Mouse (Mus musculus) midbrain, embryonic 16.5 days (tissue): ENCODE measurements around the gene Adssl1. TPM values are rescaled to one million over a fixed set of nuclear protein-coding genes. Genes with fewer than 3 reads are reported as not detected.
A peak's percentile ranks its signal among the peaks of the same experiment; 100 is the strongest.

Experiments
- ATAC-seq: fragments of 200-750 bp; cut with Nextera tagmentation; 2 replicates; pipeline ENCODE4 v1.8.0; 2017; ENCODE audit warnings: moderate TSS enrichment
- H3K27ac ChIP-seq: fragments of 300-500 bp; sonication (generic); 2 replicates; pipeline ENCODE4 v1.5.1; 2014; ENCODE audit warnings: mild to moderate bottlenecking, low read length, mixed read lengths
- H3K27me3 ChIP-seq: fragments of 300-500 bp; sonication (generic); 2 replicates; pipeline ENCODE4 v1.6.1; 2014; ENCODE audit warnings: low read depth, low read length, mixed read lengths; ENCODE audit not compliant: control insufficient read depth, insufficient read depth
- H3K36me3 ChIP-seq: fragments of 300-500 bp; sonication (generic); 2 replicates; pipeline ENCODE4 v1.6.1; 2014; ENCODE audit warnings: mild to moderate bottlenecking, low read length, moderate library complexity, mixed read lengths; ENCODE audit not compliant: control insufficient read depth, insufficient read depth
- H3K4me1 ChIP-seq: fragments of 300-500 bp; sonication (generic); 2 replicates; pipeline ENCODE4 v1.6.1; 2014; ENCODE audit warnings: mild to moderate bottlenecking, low read length, mixed read lengths; ENCODE audit not compliant: control insufficient read depth, insufficient read depth
- H3K4me2 ChIP-seq: fragments of 300-500 bp; sonication (generic); 2 replicates; pipeline ENCODE4 v1.6.1; 2014; ENCODE audit warnings: mild to moderate bottlenecking, low read length, mixed read lengths
- H3K4me3 ChIP-seq: fragments of 300-500 bp; sonication (generic); 2 replicates; pipeline ENCODE4 v1.5.1; 2014; ENCODE audit warnings: low read depth, mild to moderate bottlenecking, low read length, moderate library complexity, mixed read lengths
- H3K9ac ChIP-seq: fragments of 300-500 bp; sonication (generic); 2 replicates; pipeline ENCODE4 v1.6.1; 2014; ENCODE audit warnings: low read depth, low read length, mixed read lengths
- H3K9me3 ChIP-seq: fragments of 300-500 bp; sonication (generic); replicated peaks from 2 replicates; pipeline ENCODE4 v1.6.1; 2014; ENCODE audit warnings: mild to moderate bottlenecking, low read length, mixed read lengths; ENCODE audit not compliant: control insufficient read depth, poor library complexity, severe bottlenecking
- WGBS: fragments of 180-500 bp; shearing (Covaris S2); extraction: QIAGEN DNeasy Blood & Tissue Kit; methylation state at CpG from one replicate; pipeline ENCODE4 v1.1.7; 2014; 5-methylcytosine and 5-hydroxymethylcytosine counted together
- polyA plus RNA-seq: library from polyadenylated mRNA; unstranded; fragments of >200 nt; fragmentation: Nextera tagmentation; extraction: Ambion mirVana; gene quantifications from 2 replicates; pipeline ENCODE4 v1.2.1, GENCODE M21; 2015

The Adssl1 gene
- polyA plus RNA-seq, 1 experiment from 2014 or later = 4.0 TPM

- WGBS = 65% methylated on average over 7 of the region's 7 CpGs
Measured at GRCm38 (mm10) chr12:112627097-112627881, 7.4 kb downstream of the Adssl1 start.

DNA sequence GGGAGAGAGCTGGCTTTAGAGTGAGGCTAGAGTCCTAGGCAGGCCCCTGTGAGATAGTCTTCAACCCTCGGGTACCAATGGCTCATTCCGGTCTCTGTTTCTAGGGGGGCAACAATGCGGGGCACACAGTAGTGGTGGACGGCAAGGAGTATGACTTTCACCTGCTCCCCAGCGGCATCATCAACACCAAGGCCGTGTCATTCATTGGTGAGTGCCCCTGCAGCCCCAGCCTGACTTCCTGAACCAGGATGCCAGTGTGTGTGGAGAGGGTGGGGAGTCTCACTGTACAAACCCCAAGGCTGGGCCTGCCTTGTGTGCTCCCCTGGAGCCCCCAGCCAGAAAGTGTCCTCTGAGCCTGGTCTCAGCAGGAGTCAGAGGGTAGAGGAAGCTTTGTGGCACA, 8.4 kb downstream of the Adssl1 start:
- 88% methylated on average over 6 of the region's 6 CpGs for WGBS
- Histone ChIP-seq H3K4me1 (peaks cover 6% of the 10 kb centered on the region; the same call in 1 of the 2 replicates), H3K9me3 (no peaks in the 10 kb centered on the region)

More at GRCm38 (mm10) chr12:112627097-112627881, 7.4 kb downstream of the Adssl1 start:
- no peak overlapping the region for H3K9ac ChIP-seq
- H3K4me2 ChIP-seq = no peak overlapping the region
- ATAC-seq = no peak
- no peaks in the 10 kb centered on the region for H3K9me3 ChIP-seq
- no peak overlapping the region for H3K4me3 ChIP-seq
- no peaks in the 10 kb centered on the region for H3K36me3 ChIP-seq
- no peak overlapping the region for H3K27ac ChIP-seq
- H3K27me3 ChIP-seq = no peaks in the 10 kb centered on the region
- peaks cover 6% of the 10 kb centered on the region; the same call in 1 of the 2 replicates for H3K4me1 ChIP-seq

GRCm38 (mm10) chr12:112628928-112629721, 9.3 kb downstream of the Adssl1 start:
- Histone ChIP-seq H3K4me2 (peak overlapping the region; percentile 31), H3K9me3 (no peaks in the 10 kb centered on the region), H3K4me1 (peaks cover 6% of the 10 kb centered on the region; the same call in 1 of the 2 replicates), H3K27ac (no peak overlapping the region), H3K27me3 (no peaks in the 10 kb centered on the region), H3K36me3 (no peaks in the 10 kb centered on the region), H3K4me3 (0 out of 2 replicates have a peak overlapping the region, but pooled peaks have one; percentile 1), H3K9ac (no peak overlapping the region)
- WGBS = 36% methylated on average over 19 of the region's 19 CpGs
- ATAC-seq = peak; percentile 64

More for the DNA sequence above, 8.4 kb downstream of the Adssl1 start:
- no peak overlapping the region for H3K4me2 ChIP-seq
- H3K9ac ChIP-seq = no peak overlapping the region
- H3K4me3 ChIP-seq = no peak overlapping the region
- no peaks in the 10 kb centered on the region for H3K27me3 ChIP-seq
- no peaks in the 10 kb centered on the region for H3K36me3 ChIP-seq
- ATAC-seq = no peak
- no peak overlapping the region for H3K27ac ChIP-seq

- Histone ChIP-seq H3K36me3 (no peaks in the 10 kb centered on the region), H3K4me3 (no peak overlapping the region), H3K4me1 (peaks cover 6% of the 10 kb centered on the region; the same call in 1 of the 2 replicates), H3K27ac (no peak overlapping the region), H3K4me2 (no peak overlapping the region), H3K9me3 (no peaks in the 10 kb centered on the region), H3K27me3 (no peaks in the 10 kb centered on the region), H3K9ac (no peak overlapping the region)
- 93% methylated on average over 12 of the region's 12 CpGs for WGBS
- no peak for ATAC-seq
Measured at GRCm38 (mm10) chr12:112630029-112630428, 10.2 kb downstream of the Adssl1 start.

- H3K4me3 ChIP-seq = no peak overlapping the region
- no peak overlapping the region for H3K4me2 ChIP-seq
- H3K27ac ChIP-seq = no peak overlapping the region
- no peaks in the 10 kb centered on the region for H3K9me3 ChIP-seq
- no peaks in the 10 kb centered on the region for H3K27me3 ChIP-seq
- ATAC-seq = no peak
- H3K36me3 ChIP-seq = no peaks in the 10 kb centered on the region
- H3K9ac ChIP-seq = no peak overlapping the region
- peaks cover 6% of the 10 kb centered on the region; the same call in 1 of the 2 replicates for H3K4me1 ChIP-seq
- 80% methylated on average over 5 of the region's 5 CpGs for WGBS
Measured at GRCm38 (mm10) chr12:112630796-112631195, 11.0 kb downstream of the Adssl1 start.

GRCm38 (mm10) chr12:112631472-112631871, 11.6 kb downstream of the Adssl1 start:
- 60% methylated on average over 1 of the region's 1 CpGs for whole genome bisulfite sequencing
- no peak overlapping the region for H3K27ac ChIP-seq
- H3K4me1 ChIP-seq = peaks cover 6% of the 10 kb centered on the region; the same call in 1 of the 2 replicates
- H3K36me3 ChIP-seq = no peaks in the 10 kb centered on the region
- no peak overlapping the region for H3K4me2 ChIP-seq
- H3K9me3 ChIP-seq = no peaks in the 10 kb centered on the region
- no peak overlapping the region for H3K4me3 ChIP-seq
- no peaks in the 10 kb centered on the region for H3K27me3 ChIP-seq
- no peak for ATAC-seq
- H3K9ac ChIP-seq = no peak overlapping the region

GRCm38 (mm10) chr12:112632084-112632777, 12.4 kb downstream of the Adssl1 start:
- no peak for ATAC-seq
- Histone ChIP-seq H3K4me1 (peaks cover 6% of the 10 kb centered on the region; the same call in 1 of the 2 replicates), H3K9ac (no peak overlapping the region), H3K9me3 (no peaks in the 10 kb centered on the region), H3K4me2 (no peak overlapping the region), H3K36me3 (no peaks in the 10 kb centered on the region), H3K27ac (no peak overlapping the region), H3K4me3 (no peak overlapping the region), H3K27me3 (no peaks in the 10 kb centered on the region)
- 69% methylated on average over 11 of the region's 11 CpGs for WGBS

DNA sequence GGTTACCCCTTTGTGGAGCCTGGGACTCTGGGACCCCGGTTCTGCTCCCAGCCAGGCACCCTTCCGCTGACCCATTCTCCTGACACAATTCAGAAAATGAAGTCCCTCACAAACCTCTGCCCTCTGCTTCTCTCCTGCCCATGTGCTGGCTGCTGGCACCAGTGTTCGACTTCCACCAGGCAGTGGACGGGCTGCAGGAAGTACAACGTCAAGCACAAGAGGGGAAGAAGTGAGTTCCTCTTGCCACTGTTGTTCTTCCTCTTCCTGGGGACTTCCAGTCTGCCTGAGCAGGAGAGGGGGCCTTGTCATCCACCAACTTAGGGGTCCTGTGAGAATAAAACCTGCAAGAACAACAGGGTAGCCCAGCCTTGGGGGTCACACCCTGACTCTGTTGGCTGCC, 13.1 kb downstream of the Adssl1 start:
- Histone ChIP-seq H3K4me2 (no peak overlapping the region), H3K27me3 (no peaks in the 10 kb centered on the region), H3K4me3 (no peak overlapping the region), H3K9ac (no peak overlapping the region), H3K4me1 (peaks cover 6% of the 10 kb centered on the region; the same call in 1 of the 2 replicates), H3K36me3 (no peaks in the 10 kb centered on the region), H3K9me3 (no peaks in the 10 kb centered on the region), H3K27ac (no peak overlapping the region)
- ATAC-seq = no peak
- 88% methylated on average over 5 of the region's 5 CpGs for WGBS
